Mouse (Mus musculus): ENCODE data around the gene Ttc39d. TPM values are rescaled to one million over a fixed set of nuclear protein-coding genes. Genes with fewer than 3 reads are reported as not detected.
"Not testable (repeated sequence)": the region's sequence is repeated elsewhere in the genome, so short reads cannot be mapped to it uniquely, and the experiment has no call there.

The Ttc39d gene
- total RNA-seq, 2 experiments from 2014 or later, result 0.12 to 0.42 TPM

DNA sequence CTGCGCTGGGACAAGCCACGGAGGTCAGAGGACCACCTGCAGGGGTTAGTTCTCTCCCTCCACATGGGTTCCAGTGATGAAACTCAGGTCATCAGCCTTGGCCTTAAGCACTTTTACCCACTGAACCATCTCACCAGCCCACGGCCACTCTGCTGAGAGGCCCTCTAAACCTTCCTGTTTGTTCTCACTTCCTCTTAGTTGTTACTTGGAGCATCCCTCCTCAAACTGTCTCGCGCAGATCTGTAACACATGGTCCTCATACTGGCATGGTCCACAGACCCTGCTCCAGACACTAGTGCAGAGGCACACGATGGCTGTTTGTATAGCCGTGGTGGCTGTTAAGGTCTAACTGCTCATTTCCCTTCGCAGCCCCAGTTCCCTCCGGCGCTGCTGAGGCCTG lies 23.6 kb upstream of the Ttc39d start:
- DNase-seq (ENCODE audit: extremely low spot score in 1 of 2, low spot score in 1 of 2), result no peak

GRCm38 (mm10) chr17:80193075-80193474 lies 14.2 kb upstream of the Ttc39d start:
- no peak for DNase-seq (ENCODE audit: extremely low spot score in 1 of 2, low spot score in 1 of 2)

DNA sequence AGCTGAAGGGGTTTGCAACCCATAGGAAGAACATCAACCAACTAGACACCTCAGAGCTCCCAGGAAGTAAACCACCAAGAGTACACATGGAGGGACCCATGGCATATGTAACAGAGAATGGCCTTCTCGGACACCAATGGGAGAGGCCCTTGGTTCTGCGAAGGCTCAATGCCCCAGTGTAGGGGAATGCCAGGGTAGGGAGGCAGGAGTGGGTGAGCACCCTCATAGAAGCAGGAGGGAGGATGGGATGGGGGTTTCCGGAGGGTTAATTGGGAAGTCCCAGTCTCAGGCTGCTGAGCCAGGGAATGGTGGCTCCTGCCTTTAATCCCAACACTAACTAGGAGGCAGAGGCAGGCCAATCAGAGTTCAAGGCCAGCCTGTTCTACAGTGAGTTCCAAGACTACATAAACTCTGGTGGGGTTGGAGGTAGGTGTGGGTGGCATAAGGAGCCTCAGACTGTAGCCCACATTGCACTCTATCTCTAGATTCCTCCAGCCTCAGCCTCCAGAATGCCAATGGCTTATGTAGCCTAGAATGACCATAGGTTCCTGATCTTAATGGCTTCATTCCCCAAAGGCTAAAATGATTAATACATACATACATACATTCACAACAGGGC lies 8.0 kb upstream of the Ttc39d start:
- no peak for DNase-seq (ENCODE audit: extremely low spot score in 1 of 2, low spot score in 1 of 2)

DNA sequence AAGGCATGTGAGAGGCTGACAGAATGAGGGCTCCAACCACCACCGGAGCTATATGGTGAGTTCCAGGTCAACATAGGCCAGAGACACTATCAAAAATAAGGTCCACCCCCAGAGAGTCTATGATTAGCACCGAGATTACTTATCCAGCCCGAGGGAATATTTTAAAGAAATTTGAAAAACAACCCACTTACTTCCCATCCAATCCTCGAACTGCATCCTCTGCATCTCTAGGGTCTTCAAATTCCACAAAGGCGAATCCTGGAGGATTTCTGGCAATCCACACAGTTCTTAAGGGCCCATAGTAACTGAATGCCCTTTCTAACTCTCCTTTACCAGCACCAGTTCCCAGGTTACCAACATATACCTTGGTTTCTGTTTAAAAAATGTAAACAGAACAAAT lies 1.6 kb upstream of the Ttc39d start:
- DNase-seq (ENCODE audit: extremely low spot score in 1 of 2, low spot score in 1 of 2), result no peak

- peak in 1 of 2 experiments; percentile 31 for DNase-seq (ENCODE audit: extremely low spot score in 1 of 2, low spot score in 1 of 2)
These were observed 974 bp upstream of the Ttc39d start for GRCm38 (mm10) chr17:80206301-80206670.

DNA sequence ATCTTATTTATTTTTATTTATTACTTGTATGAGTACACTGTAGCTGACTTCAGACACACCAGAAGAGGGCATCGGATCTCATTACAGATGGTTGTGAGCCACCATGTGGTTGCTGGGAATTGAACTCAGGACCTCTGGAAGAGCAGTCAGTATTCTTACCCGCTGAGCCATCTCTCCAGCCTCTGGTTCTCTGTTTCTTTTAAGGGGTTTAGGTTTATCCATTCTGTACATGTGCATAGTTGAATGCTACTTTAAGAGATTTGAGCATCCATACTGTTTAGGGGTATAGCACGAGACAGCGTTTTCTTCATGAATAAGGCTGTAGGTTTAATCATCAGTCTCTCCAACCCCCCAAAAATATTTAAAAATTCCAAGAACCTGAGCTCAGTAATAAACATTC lies 6.7 kb downstream of the Ttc39d start:
- not testable (repeated sequence) for DNase-seq (ENCODE audit: extremely low spot score in 1 of 2, low spot score in 1 of 2)

- DNase-seq (ENCODE audit: extremely low spot score in 1 of 2, low spot score in 1 of 2), result no peak
These were observed 12.9 kb downstream of the Ttc39d start for GRCm38 (mm10) chr17:80220131-80220530.

GRCm38 (mm10) chr17:80221202-80221601 lies 13.9 kb downstream of the Ttc39d start:
- no peak for DNase-seq (ENCODE audit: extremely low spot score in 1 of 2, low spot score in 1 of 2)

DNA sequence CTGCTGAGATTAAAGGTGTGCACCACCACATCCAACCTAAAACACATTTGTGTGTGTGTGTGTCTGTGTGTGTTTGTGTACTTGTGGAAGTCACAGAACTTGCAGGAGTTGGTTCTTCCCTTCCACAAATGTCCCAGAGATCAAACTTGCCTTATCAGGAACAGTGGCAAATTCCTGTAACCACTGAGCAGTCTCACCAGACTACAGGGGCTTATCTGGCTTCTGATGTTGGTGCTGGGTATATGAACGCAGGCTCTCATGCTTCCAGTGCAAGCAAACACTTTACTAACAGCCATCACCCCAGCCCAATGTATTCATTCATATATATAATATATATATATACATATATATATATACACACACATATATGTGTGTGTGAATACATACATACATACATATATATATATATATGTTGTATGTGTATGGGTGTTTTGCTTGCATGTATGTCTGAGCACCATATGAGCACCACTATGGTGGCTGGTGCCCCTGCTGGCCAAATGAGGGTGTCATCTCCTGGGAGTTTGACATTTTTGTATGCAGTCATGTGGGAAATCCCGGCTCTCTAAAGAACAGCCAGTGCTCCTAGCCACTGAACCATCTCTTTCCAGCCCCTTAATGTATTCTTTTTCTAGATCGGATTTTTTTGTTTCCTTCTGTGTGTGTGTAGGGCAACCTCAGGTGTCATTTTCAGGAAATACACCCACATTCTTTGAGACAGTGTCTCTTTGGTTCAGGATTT lies 14.8 kb downstream of the Ttc39d start:
- no peak for DNase-seq (ENCODE audit: extremely low spot score in 1 of 2, low spot score in 1 of 2)

- no peak for DNase-seq (ENCODE audit: extremely low spot score in 1 of 2, low spot score in 1 of 2)
These were observed 16.6 kb downstream of the Ttc39d start for GRCm38 (mm10) chr17:80223829-80224228.

DNA sequence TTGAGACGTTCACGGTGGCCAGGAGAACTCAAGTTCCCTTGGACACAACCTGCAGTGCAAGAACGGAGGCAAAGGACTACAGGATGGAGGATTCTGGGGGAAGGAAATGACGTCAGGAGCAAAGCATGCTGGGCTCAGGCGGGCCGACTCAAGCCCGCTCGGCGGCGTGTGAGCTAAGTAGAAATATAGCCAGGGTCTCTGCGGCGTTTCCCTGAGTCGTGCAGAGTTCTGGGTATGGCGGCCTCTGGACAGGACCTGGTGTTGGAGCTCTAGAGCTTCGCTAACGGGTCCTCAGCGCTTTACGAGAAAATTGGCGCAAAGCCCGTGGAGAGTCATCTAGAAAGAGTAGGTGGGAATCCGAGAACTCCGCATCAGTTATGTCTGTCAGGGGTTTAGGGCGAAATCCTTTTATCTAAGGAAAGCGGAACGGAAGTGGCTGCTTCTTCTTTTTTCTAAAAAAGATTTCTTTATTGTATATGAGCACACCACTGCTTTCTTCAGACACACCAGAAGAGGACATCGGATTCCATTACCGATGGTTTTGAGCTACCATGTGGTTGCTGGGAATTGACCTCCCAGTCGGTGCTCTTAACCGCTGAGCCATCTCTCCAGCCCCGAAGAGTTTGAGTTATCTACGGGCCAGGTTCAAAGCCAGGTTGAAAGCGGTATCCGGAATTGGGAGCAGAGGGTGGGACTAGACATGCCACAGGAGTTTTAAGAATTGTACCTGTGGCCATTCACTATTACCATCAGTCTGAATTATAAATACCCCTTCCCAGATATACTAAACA lies 17.3 kb downstream of the Ttc39d start, which contains the start of gene Gemin6:
Gene Gemin6 (plus strand): TSS at position 116 of the 791 bp plus-strand sequence.
- peak; percentile 57 to 72 for DNase-seq (ENCODE audit: extremely low spot score in 1 of 2, low spot score in 1 of 2)

GRCm38 (mm10) chr17:80225142-80225541 lies 17.9 kb downstream of the Ttc39d start:
- DNase-seq (ENCODE audit: extremely low spot score in 1 of 2, low spot score in 1 of 2), result not testable (repeated sequence)

GRCm38 (mm10) chr17:80229396-80229795 lies 22.1 kb downstream of the Ttc39d start:
- DNase-seq (ENCODE audit: extremely low spot score in 1 of 2, low spot score in 1 of 2), result no peak

DNA sequence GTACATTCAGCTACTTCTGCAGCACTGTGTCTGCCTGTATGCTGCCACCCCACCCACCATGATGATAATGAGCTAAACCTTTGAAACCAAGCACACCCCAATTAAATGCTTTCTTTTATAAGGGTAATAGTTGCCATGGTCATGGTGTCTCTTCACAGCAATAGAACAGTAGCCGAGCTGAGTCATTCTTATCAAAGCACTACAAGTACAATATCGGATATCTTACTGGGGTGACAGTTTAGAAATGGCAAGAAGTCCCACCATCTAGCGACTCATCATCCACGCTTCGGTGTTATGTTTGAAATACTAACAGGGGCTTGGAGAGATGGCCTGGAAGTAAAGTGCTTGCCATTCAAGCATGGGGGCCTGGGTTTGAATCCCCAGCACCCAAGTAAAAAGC lies 26.6 kb downstream of the Ttc39d start:
- no peak for DNase-seq (ENCODE audit: extremely low spot score in 1 of 2, low spot score in 1 of 2)

DNA sequence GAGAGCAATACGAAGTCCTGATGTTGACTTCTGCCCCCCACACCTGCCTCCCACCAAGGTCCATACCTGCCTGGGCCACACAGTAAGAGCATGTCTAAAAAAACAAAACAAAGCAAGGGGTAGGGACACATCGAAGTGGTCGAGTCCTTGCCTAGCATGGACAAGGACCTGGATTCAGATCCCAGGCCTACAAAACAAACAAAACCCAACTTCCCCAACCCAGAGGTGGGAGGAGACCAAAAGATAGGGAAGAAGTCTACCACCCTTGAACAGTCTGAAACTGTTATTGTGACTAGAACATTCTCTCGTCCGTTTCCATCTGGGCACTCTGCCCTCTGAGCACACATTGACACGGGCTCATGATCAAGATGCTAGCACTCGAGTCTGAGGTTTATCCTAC lies 27.1 kb downstream of the Ttc39d start:
- DNase-seq (ENCODE audit: extremely low spot score in 1 of 2, low spot score in 1 of 2), result no peak

GRCm38 (mm10) chr17:80235477-80235876 lies 28.2 kb downstream of the Ttc39d start:
- DNase-seq (ENCODE audit: extremely low spot score in 1 of 2, low spot score in 1 of 2), result no peak

GRCm38 (mm10) chr17:80236805-80237204 lies 29.5 kb downstream of the Ttc39d start:
- DNase-seq (ENCODE audit: extremely low spot score in 1 of 2, low spot score in 1 of 2), result no peak

DNA sequence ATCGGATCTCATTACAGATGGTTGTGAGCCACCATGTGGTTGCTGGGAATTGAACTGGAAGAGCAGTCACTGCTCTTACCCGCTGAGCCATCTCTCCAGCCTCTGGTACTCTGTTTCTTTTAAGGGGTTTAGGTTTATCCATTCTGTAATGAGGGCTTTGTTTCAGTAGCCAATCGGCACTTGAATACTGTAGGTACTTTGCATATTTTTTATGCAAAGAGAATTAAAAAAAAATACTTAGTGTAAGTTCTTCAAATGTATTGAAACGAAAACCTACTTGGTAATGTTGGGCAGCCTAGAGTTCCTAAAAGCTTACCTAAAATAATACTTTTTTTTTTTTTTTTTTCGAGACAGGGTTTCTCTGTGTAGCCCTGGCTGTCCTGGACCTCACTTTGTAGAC lies 30.2 kb downstream of the Ttc39d start:
- no peak for DNase-seq (ENCODE audit: extremely low spot score in 1 of 2, low spot score in 1 of 2)

DNA sequence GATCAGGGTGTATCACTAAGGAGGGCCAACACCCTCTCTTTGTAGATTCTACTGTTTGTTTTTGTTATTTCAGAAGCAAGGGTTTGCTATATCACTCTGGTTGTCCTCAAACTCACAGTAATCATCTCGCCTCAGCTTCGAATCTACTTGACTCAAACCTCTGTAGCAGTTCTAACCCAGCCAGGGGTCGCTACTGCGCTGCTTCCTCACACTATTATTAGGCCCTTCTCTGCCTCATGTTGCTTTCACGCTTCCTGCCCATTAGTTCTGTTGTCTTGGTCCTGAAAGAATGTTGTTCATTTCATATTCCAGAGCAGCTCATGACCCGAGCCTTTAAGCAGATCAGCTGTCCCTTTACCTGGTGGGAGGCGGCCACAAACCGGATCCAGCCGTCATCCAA lies 34.3 kb downstream of the Ttc39d start:
- no peak for DNase-seq (ENCODE audit: extremely low spot score in 1 of 2, low spot score in 1 of 2)

DNA sequence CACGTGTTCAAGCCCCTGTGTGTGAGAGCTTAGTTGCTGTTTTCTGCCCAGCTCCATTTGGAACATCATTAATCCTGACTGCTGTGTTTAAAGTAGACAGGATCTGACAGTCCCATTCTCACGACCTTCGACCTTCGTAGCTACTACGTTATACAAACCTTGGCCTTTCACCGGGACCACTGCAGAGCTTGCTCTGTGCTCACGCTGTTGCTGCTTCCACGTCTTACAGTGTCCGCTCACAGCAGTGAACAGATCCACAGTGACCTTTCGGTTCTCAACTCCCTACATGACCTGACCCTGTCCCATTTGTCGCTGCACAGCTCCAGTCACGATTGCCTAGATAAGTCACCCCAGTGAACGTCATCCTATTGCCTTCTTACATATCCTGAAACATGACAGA lies 35.9 kb downstream of the Ttc39d start:
- no peak for DNase-seq (ENCODE audit: extremely low spot score in 1 of 2, low spot score in 1 of 2)

GRCm38 (mm10) chr17:80252757-80253525 lies 45.7 kb downstream of the Ttc39d start:
- no peak for DNase-seq (ENCODE audit: extremely low spot score in 1 of 2, low spot score in 1 of 2)
